Mouse (Mus musculus): ENCODE measurements at regions not wholly inside any gene's neighbourhood (a gene's known extent, or its start where the extent isn't known, plus 50 kb on each side); places are given as distances from the start of the nearest gene placed in this dataset.

- TF ChIP-seq POLR2A (IDR thresholded peaks at IDR 0.05; ENCODE audit: borderline replicate concordance, low read depth, low read length) (no peak), CTCF (IDR thresholded peaks at IDR 0.05; ENCODE audit: low read depth, low read length) (no peak)
These were observed 121.9 kb upstream of the Rab39b start for GRCm38 (mm10) chrX:75699949-75700348.
